Mouse (Mus musculus): ENCODE data around the gene Ptprb.

Gene Ptprb

GRCm38 (mm10) chr10:116275280-116275679 is at the start of gene Ptprb:
Ptprb (plus strand) TSS chr10:116275523.
- DNase-seq (ENCODE audit: low spot score in 2 of 2): no peak

DNA sequence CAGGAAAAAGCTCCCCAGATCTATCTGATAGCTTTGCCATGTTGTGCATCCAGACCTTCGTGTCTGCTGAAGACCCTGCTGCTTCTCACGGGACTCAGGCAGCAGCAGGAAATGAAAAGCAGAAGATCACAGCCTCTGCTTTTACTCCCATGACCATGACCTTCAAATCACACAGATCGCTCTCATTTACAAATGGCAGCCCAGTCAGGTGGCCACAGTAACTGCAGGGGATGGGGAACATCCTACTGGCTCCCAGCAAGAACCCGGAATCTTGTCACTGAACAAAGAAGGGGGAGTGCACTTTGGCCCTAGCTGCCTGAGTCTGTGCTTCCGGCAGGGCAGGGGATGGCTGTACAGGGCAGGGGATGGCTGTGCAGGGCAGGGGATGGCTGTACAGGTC is 40.0 kb upstream of the Ptprb start:
- no peak for DNase-seq (ENCODE audit: low spot score in 2 of 2)

DNA sequence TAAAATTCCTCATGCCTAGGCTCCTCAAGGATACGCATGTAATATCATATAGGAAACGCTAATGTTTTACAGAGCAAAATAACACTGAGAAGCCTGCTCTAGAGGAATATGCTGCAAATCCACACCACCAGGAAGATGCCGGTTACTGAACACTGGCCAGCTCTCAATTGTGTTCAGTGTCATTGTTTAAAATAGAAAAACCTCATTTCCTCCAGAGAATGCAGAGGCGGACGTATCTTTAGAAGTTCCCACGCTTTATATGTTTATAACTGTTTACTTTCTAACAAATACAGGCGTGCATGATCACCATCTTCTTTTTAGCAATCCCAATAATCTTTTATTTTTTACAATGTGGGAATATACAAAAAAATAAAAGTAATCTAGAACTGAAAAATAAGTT is 33.1 kb upstream of the Ptprb start:
- DNase-seq (ENCODE audit: low spot score in 2 of 2): no peak

GRCm38 (mm10) chr10:116243373-116243772 is 31.9 kb upstream of the Ptprb start:
- no peak for DNase-seq (ENCODE audit: low spot score in 2 of 2)

DNA sequence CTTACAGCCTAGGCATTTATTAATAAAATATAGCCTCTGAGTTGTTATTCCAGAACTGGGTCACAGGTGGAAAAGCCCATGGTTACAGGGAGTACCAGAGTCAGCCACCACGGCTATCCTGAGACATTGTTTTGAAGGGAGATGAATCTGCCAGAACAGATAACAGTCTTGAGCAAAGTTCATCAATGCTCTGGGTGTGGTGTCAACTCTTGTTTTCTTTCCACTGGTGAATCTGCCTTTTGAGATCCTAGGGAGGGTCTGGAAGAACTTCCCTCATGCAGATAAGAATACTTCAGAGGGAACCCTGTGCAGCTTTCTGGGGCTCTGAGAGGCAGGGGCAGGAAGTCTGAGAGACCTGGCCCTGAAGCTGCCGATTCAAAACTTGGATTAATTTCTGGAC is 29.7 kb upstream of the Ptprb start:
- DNase-seq (ENCODE audit: low spot score in 2 of 2): no peak

GRCm38 (mm10) chr10:116252668-116253067 is 22.7 kb upstream of the Ptprb start:
- DNase-seq (ENCODE audit: low spot score in 2 of 2): no peak

DNA sequence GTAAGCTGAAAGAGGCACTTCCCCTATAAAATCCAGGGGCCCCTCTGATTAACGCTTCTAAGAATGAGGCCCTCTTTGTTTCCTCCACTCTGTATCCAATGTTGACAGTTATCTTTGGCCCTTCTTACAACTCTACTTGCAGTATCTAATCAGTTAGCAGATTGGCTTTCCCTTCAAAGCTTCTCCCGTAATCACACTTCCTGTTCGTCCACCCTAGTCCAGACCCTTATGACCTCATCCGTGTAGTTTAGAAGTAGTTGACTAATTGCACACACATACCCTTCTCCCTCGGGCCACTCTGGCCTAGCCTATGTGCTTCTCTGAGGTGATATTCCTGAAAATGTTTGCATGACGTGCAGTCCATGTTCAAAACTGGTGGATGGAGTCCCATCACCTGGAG is 21.4 kb upstream of the Ptprb start:
- DNase-seq (ENCODE audit: low spot score in 2 of 2): no peak

DNA sequence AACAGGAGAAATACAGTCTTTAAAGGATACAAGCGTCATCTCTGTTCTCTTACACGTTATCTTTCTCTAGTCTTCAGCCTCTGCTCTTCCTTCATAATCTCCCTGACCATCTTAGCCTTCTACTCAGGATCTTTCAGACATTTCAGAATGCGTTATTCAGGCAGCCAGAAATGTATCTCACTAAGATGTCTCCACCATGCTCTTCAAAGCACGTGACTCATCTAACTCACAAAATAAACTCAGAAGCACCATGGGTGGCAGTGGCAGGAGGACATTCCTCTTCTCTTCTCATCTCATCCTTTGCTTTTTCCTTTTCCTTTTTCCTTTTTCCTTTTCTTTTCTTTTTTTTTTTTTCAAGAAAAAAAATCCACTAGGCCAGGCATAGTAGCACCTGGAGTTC is 16.0 kb upstream of the Ptprb start:
- DNase-seq (ENCODE audit: low spot score in 2 of 2): no peak

- DNase-seq (ENCODE audit: low spot score in 2 of 2): no peak
These were observed 14.5 kb upstream of the Ptprb start for GRCm38 (mm10) chr10:116260658-116261433.

GRCm38 (mm10) chr10:116261559-116261958 is 13.8 kb upstream of the Ptprb start:
- DNase-seq (ENCODE audit: low spot score in 2 of 2): no peak

- no peak for DNase-seq (ENCODE audit: low spot score in 2 of 2)
These were observed 10.8 kb upstream of the Ptprb start for GRCm38 (mm10) chr10:116264521-116264920.

DNA sequence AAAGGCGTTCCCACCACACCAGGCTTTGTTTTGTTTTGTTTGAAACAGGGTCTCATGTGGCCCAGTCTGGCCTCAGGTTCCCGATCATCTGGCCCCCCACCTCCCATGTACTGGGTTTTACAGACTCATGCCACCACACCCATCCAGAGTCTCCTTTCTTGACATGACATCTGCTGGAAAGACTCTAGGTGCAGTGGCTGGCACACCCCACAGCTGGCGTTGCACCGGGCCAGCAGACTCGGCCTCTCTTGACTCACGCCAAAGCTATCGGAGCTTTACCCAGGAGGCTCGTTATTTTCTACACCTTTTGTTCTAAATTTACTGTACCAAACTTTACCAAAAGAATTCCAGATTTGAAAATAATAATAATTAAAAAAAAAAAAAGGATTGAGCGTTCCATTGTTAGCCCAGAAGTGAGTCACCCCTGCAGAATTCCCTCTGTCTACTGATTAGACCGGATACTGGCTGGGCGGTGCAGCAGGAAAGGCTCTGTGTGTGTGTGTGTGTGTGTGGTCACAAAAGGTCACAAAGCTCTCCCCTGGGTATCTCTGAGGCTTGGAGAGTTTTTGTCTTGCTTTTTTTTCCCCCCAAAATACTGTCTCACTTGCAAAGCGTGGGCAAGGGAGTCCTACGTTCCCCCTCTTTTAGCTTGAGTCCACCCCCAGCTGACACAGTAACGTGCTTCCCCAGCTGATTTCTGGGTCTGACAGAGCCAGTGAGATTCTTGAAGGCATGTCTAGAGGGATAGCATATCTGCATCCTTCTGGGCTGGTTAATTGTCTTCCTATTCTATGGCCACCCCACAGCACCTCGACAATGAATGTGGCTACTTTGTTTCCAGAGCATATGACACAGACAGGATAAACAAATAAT is 8.5 kb upstream of the Ptprb start:
- peak in 1 of 2 experiments; percentile 30 for DNase-seq (ENCODE audit: low spot score in 2 of 2)

DNA sequence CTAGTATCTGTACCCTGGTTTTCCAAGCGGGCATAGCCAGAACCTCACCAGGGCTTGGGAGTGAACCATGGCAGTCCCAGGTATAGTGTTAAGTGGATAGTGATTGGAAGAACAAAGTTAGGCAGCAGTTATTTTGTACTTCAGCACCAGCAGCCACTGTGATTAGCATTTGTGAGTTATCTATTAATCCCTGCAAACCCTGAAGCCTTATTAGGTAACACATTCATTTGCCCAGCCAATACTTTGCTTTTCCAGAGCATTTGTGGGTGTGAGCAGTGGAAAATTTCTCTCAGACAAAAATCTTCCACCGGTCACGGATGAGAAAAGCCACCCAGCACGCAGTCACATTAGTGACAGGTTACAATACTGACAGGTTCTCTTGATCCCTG is 7.9 kb upstream of the Ptprb start:
- DNase-seq (ENCODE audit: low spot score in 2 of 2): no peak

DNA sequence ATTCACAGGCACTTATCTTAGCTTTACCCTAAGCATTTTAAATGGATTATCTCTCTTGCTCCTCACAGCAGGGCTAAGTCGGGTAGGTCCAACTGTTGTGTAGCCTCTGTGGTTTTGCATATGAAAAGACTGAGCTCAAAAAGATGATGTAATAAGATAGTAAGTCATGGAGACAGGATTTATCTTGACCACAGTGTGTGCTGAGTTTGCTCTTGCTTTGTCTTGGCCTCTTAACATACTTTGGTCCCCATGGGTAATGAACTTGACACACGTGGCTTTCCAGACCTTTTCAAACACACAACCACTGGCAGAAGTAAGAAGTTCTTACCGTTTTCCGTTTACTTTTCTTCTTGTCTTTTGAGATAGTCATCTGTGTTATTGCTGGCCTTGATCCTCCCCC is 7.0 kb upstream of the Ptprb start:
- DNase-seq (ENCODE audit: low spot score in 2 of 2): no peak

- DNase-seq (ENCODE audit: low spot score in 2 of 2): no peak
These were observed 4.5 kb upstream of the Ptprb start for GRCm38 (mm10) chr10:116270646-116271469.

- DNase-seq (ENCODE audit: low spot score in 2 of 2): no peak
These were observed 3.8 kb upstream of the Ptprb start for GRCm38 (mm10) chr10:116271470-116271915.

DNA sequence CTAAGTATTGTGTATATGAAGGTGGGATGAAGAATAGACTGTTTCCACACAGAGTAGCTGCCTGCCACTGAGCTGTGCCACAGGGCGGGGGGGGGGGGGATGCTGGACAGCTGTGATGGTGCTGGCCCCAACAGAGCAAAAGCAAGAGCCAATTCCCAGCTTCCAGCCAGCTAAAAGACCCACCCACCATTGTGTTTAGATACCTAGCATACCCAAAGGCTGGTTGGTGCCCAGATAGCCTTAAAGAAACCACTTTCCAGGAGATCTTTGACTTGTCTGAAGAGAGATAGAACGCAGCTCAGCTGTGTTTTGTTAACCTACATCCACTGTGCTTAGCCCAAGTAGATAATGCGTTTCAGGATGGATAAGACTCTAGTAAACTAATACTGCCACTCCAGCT is 3.2 kb upstream of the Ptprb start:
- DNase-seq (ENCODE audit: low spot score in 2 of 2): no peak

GRCm38 (mm10) chr10:116286697-116287344 is 11.5 kb downstream of the Ptprb start:
- no peak for DNase-seq (ENCODE audit: low spot score in 2 of 2)

- peak in 1 of 2 experiments; percentile 21 for DNase-seq (ENCODE audit: low spot score in 2 of 2)
These were observed 12.8 kb downstream of the Ptprb start for GRCm38 (mm10) chr10:116288130-116288529.

DNA sequence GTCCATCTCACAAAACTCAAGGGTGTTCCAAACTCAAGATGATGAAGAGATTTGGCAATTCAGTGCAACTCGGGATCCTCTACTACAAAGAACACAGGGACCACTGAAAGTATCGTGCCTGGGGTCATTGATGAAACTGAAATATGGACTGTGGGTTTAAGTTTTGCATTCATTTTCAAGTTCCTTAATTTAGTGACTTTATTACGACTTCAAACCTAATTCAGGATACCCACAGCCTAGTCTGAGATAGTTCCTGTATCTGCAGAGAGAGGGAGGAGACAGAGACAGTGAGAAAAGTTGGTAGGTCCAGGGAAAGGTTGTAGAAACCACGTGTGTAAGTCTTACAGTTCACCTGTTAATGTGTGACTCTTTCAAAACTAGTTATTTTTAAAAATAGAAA is 15.2 kb downstream of the Ptprb start:
- no peak for DNase-seq (ENCODE audit: low spot score in 2 of 2)

DNA sequence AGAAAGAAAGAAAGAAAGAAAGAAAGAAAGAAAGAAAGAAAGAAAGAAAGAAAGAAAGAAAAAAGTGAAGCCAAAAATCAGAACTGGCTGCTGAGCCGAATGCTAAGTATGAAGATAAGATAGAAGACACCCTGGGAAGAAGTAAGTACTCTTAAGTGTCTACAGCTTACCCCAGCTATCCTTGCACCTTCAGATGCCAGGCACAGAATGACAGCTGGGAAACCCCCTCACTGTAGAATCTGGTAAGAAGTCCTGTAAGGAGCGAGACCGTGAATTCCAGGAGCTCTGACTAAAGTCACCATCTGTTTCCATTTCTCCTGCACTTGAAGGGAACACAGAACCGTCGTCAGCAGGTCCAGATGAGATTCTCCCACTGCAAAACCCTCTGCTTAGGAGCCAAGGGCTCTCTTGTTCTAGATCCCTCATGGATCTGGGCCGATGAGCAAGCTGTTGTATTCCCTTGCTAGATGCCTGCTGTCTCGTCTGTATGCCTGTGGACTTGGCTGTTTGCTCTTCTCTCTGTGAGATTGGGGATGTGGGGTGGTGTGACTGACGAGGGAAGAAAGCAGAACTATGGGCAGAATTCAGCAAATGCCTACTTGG is 15.9 kb downstream of the Ptprb start:
- no peak for DNase-seq (ENCODE audit: low spot score in 2 of 2)
